Mouse (Mus musculus) kidney, embryonic 14.5 days (tissue): ENCODE measurements at regions not wholly inside any gene's neighbourhood (a gene's known extent, or its start where the extent isn't known, plus 50 kb on each side); places are given as distances from the start of the nearest gene placed in this dataset.

Experiments used
- ATAC-seq: fragments of 200-750 bp; cut with Nextera tagmentation; 2 replicates; pipeline ENCODE4 v1.8.0; 2017; ENCODE audit warnings: moderate number of reproducible peaks, mild to moderate bottlenecking, moderate TSS enrichment, moderate library complexity; ENCODE audit not compliant: low FRiP score, low TSS enrichment
- H3K27ac ChIP-seq: fragments of 300-500 bp; sonication (generic); 2 replicates; pipeline ENCODE4 v1.5.1; 2014; ENCODE audit warnings: low read depth, mild to moderate bottlenecking, low read length, moderate library complexity, mixed read lengths
- H3K27me3 ChIP-seq: fragments of 300-500 bp; sonication (generic); 2 replicates; pipeline ENCODE4 v1.6.1; 2014; ENCODE audit warnings: mild to moderate bottlenecking, low read length; ENCODE audit not compliant: control insufficient read depth, insufficient read depth
- H3K36me3 ChIP-seq: fragments of 300-500 bp; sonication (generic); 2 replicates; pipeline ENCODE4 v1.6.1; 2014; ENCODE audit warnings: low read length, mixed read lengths; ENCODE audit not compliant: control insufficient read depth, insufficient read depth
- H3K4me1 ChIP-seq: fragments of 300-500 bp; sonication (generic); 2 replicates; pipeline ENCODE4 v1.6.1; 2014; ENCODE audit warnings: low read length, mixed read lengths; ENCODE audit not compliant: control insufficient read depth, insufficient read depth
- H3K4me2 ChIP-seq: fragments of 300-500 bp; sonication (generic); replicated peaks from 2 replicates; pipeline ENCODE4 v1.6.1; 2014; ENCODE audit warnings: low read depth, mild to moderate bottlenecking, low read length
- H3K4me3 ChIP-seq: fragments of 300-500 bp; sonication (generic); 2 replicates; pipeline ENCODE4 v1.5.1; 2014; ENCODE audit warnings: mild to moderate bottlenecking, low read length
- H3K9ac ChIP-seq: fragments of 300-500 bp; sonication (generic); 2 replicates; pipeline ENCODE4 v1.6.1; 2014; ENCODE audit warnings: low read depth, mild to moderate bottlenecking, low read length, moderate library complexity
- H3K9me3 ChIP-seq: fragments of 300-500 bp; sonication (generic); 2 replicates; pipeline ENCODE4 v1.6.1; 2016; ENCODE audit warnings: low read length; ENCODE audit not compliant: control insufficient read depth
- WGBS: fragments of 180-500 bp; shearing (Covaris S2); extraction: QIAGEN DNeasy Blood & Tissue Kit; methylation state at CpG from one replicate; pipeline ENCODE4 v1.1.7; 2014; 5-methylcytosine and 5-hydroxymethylcytosine counted together

DNA sequence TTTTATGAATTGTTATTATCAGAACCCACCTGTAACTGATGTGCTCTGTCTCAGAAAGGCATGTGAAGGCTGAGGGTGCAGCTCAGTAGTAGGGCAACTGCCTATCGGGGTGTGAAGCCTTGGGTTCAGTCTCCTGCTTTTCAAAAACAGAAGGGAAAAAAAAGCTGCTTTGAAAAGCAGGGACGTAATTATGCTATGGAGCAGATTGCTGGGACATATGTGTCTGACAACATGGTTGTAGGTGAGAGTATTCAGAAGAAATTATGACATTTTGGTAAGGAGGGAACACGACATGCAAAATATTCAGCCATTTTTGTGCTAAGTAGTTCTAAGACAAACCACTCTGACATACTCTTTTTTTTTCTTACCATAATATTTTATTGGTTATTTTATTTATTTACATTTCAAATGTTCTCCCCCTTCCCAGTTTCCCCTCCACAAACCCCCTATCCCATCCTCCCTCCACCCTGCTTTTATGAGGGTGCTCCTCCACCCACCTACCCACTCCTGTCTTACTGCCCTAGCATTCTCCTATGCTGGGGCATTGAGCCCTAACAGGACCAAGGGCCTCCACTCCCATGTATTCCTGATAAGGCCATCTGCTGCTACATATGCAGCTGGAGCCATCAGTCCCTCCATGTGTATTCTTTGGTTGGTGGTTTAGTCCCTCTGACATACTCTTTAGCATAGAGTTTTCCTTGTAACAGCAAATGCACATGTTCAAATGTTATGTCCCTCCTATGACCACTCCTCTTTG lies 122.8 kb upstream of the Trpm3 start:
- H3K9ac ChIP-seq, result no peak overlapping the region
- WGBS, result 93% methylated on average over 3 of the region's 3 CpGs
- H3K4me2 ChIP-seq, result no peak overlapping the region
- H3K27me3 ChIP-seq, result no peaks in the 10 kb centered on the region
- no peaks in the 10 kb centered on the region for H3K36me3 ChIP-seq
- no peak for ATAC-seq
- no peak overlapping the region for H3K4me3 ChIP-seq
- no peaks in the 10 kb centered on the region for H3K4me1 ChIP-seq
- H3K9me3 ChIP-seq, result no peaks in the 10 kb centered on the region
- no peak overlapping the region for H3K27ac ChIP-seq

DNA sequence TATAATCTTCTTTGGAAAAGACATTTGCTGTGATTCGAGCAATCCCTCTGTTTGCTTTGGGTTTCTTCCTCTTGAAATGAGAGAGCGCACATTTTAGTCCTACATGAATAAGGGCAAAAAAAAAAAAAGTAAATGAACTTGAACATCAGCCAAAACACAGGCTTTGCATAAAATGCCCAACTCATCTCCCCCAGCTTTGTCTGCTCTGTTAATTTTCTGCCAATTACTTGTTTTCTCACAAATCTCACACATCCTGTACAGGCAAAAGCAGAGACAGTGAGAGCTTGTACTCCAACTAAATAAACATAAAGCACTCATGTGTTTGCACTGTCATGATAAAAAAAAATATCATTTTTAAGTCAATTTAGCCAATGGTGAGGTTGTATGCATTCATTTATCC lies 121.4 kb upstream of the Trpm3 start:
- Histone ChIP-seq H3K4me3 (no peak overlapping the region), H3K36me3 (no peaks in the 10 kb centered on the region), H3K4me2 (no peak overlapping the region), H3K9ac (no peak overlapping the region), H3K4me1 (no peaks in the 10 kb centered on the region), H3K27ac (no peak overlapping the region), H3K9me3 (no peaks in the 10 kb centered on the region), H3K27me3 (no peaks in the 10 kb centered on the region)
- no peak for ATAC-seq
- WGBS, result 81% methylated on average over 2 of the region's 2 CpGs

DNA sequence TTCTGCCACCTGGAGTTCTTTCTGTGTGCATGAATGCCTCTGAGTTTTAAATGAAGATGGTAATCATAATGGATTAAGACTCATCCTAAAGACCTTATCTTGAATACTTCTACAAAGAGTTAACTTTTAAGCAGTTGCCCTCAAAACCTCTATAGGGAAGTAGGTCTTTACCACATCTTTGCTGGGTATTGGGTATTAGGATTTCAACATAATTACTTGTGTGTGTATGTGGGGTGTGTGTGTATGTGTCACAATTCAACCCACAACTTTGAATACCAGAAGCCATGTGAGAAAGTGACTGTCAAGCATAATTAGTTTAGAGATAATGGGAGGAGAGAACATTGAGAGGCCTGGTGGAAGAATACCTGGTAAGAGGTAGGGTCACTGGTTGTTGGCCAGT lies 111.3 kb upstream of the Trpm3 start:
- Histone ChIP-seq H3K36me3 (no peaks in the 10 kb centered on the region), H3K4me3 (no peak overlapping the region), H3K27me3 (no peaks in the 10 kb centered on the region), H3K9ac (no peak overlapping the region), H3K27ac (no peak overlapping the region), H3K4me2 (no peak overlapping the region), H3K9me3 (no peaks in the 10 kb centered on the region), H3K4me1 (no peaks in the 10 kb centered on the region)
- ATAC-seq, result no peak

DNA sequence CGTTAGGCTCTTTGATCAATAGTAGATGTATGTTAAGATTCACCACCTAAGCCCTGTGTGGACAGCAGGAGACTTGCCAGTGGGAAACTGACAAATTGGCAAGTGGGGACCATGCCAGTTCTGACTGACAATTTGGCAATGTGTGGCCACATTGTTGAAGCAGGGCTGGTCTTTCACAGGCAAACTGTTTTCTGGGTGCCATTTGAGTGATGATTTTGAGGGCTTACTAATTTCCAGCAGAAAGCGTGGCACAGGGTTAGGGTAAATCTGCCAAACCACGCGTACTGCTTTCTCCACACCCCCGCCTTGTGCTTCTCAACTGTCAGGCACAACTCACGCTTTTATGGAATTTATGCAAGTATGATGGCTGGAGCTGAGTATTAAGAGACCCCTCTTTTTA lies 91.2 kb upstream of the Trpm3 start:
- no peaks in the 10 kb centered on the region for H3K36me3 ChIP-seq
- no peaks in the 10 kb centered on the region for H3K9me3 ChIP-seq
- H3K9ac ChIP-seq, result no peak overlapping the region
- no peak overlapping the region for H3K27ac ChIP-seq
- H3K4me1 ChIP-seq, result no peaks in the 10 kb centered on the region
- H3K27me3 ChIP-seq, result no peaks in the 10 kb centered on the region
- no peak overlapping the region for H3K4me2 ChIP-seq
- no peak for ATAC-seq
- WGBS, result 81% methylated on average over 6 of the region's 6 CpGs
- no peak overlapping the region for H3K4me3 ChIP-seq

DNA sequence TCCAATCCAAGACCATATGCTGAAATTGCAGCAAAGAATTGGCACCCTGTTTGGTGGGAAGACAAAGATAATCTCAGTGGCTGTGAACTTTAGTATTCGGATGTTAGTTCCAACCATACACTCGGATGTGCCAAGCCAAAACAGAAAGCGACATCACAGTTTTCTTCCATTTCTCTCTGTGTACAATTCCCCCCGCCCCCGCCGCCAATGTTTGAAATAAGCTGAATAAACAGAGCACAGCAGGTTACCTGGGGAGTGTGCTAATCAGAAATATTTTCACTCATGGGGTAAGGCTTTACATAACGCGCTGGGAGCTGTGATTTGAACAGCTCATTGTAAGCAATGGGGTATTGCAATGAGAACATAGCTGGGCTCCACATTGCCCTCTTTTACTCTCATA lies 72.5 kb upstream of the Trpm3 start:
- WGBS, result 92% methylated on average over 8 of the region's 8 CpGs
- H3K9me3 ChIP-seq, result no peaks in the 10 kb centered on the region
- no peak overlapping the region for H3K9ac ChIP-seq
- H3K4me2 ChIP-seq, result no peak overlapping the region
- H3K27me3 ChIP-seq, result no peaks in the 10 kb centered on the region
- no peak overlapping the region for H3K27ac ChIP-seq
- no peak for ATAC-seq
- H3K4me1 ChIP-seq, result no peaks in the 10 kb centered on the region
- H3K36me3 ChIP-seq, result no peaks in the 10 kb centered on the region
- H3K4me3 ChIP-seq, result no peak overlapping the region

DNA sequence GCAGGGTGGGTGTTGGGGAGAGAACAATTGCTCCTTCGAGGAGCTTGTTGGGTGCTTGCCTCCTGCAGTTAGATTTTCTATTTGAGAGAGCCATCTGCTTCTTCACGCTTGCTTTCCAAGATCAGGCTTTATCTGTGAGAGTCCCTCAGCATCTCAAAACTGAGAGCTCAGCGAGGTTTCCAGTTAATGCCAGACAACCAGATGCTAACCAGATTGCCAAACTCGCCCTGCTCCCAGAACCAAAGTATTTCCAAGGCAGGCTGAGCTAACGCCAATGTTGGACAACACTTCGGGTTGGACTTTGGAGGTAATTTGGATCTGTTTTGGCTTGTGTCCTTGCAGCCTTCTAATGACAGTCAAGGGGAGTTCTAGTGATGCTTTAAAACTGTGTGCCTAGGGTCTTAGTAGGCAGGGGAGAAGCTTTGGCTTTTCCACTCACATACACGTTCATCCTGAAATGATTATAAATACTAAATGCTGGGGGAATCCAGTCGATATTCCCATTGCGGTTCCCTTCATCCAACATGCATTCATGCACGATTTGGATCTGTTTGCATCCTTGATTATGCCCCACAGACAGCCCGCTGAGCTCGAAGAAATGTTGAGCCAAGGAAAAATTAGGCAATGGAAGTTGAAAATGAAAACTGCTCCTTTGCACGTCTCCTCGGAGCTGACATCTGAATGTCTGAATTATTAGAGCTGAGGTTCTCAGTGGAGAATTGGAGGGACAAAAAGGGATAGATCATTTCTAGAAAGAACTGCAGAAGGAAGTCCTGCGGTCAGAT lies 68.4 kb upstream of the Trpm3 start:
- Histone ChIP-seq H3K27me3 (no peaks in the 10 kb centered on the region), H3K27ac (no peak overlapping the region), H3K4me3 (no peak overlapping the region), H3K9me3 (no peaks in the 10 kb centered on the region), H3K36me3 (no peaks in the 10 kb centered on the region), H3K4me2 (no peak overlapping the region), H3K9ac (no peak overlapping the region), H3K4me1 (no peaks in the 10 kb centered on the region)
- no peak for ATAC-seq
- 86% methylated on average over 15 of the region's 15 CpGs for WGBS

DNA sequence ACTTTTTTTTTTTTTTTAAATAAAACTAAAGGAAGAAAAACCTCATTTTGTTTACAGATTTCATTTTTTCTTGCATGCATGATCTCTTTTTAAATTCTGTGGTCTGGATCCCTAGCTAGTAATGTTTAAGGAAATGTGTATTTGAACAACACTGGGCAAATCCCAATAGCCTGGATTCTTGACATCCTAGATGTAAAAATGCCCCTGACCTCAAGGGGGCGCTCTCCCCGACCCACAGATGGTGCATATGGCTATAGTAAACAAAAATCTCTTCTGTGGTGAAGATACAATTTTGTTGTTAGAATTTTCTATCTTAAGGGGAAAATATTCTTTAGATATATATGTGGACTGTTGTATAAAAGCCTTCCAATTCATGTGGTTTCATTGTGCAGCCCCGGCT lies 67.1 kb upstream of the Trpm3 start:
- no peak for ATAC-seq
- H3K9me3 ChIP-seq, result no peaks in the 10 kb centered on the region
- no peak overlapping the region for H3K27ac ChIP-seq
- 33% methylated on average over 3 of the region's 3 CpGs for WGBS
- no peak overlapping the region for H3K9ac ChIP-seq
- H3K4me3 ChIP-seq, result no peak overlapping the region
- H3K36me3 ChIP-seq, result no peaks in the 10 kb centered on the region
- no peaks in the 10 kb centered on the region for H3K4me1 ChIP-seq
- H3K4me2 ChIP-seq, result no peak overlapping the region
- no peaks in the 10 kb centered on the region for H3K27me3 ChIP-seq

DNA sequence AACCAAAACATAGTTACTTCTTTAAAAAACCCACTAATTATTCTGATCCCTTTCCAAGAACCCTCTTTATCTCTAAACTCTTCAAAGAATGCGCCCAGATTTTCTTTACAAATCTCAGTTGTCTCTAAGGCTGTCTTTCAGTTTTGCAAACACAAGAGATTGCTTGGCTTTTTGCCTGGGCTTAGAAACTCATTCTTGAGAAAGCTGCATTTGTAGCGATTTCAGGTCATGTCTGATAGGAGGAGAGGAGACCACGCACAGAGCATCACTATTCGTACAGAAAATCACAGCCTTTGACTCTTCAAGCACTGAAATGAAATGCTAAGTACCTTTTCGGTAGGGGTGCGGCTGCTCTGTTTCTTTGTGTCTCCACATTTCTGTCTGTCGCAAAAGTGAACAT lies 64.8 kb upstream of the Trpm3 start:
- WGBS, result 88% methylated on average over 7 of the region's 7 CpGs
- no peak for ATAC-seq
- no peak overlapping the region for H3K9ac ChIP-seq

DNA sequence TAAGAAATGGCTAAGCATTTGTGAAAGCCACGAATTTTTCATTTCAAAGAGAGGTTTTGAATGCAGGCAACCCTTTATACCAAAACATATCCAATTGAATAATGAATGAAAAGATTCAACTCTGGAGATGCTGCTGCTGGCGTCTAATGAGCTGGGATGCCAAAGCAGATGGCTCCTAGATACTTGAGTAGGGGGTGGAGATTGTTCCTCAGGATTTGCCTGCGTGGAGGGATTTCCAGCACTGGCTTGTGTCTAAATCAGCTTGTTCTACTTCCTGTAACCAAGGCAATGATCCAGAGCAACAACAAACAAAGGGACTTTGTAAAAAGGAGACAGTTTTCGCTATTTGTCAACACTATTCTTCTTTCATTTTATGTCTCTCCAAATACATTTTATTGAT lies 57.4 kb upstream of the Trpm3 start:
- ATAC-seq, result no peak
- H3K9me3 ChIP-seq, result no peaks in the 10 kb centered on the region
- H3K4me1 ChIP-seq, result no peaks in the 10 kb centered on the region
- no peaks in the 10 kb centered on the region for H3K36me3 ChIP-seq
- WGBS, result 58% methylated on average over 4 of the region's 4 CpGs
- H3K27ac ChIP-seq, result no peak overlapping the region
- H3K4me2 ChIP-seq, result no peak overlapping the region
- no peaks in the 10 kb centered on the region for H3K27me3 ChIP-seq
- no peak overlapping the region for H3K9ac ChIP-seq
- H3K4me3 ChIP-seq, result no peak overlapping the region

More for the DNA sequence above, 64.8 kb upstream of the Trpm3 start:
- no peak overlapping the region for H3K4me3 ChIP-seq
- no peaks in the 10 kb centered on the region for H3K36me3 ChIP-seq
- no peaks in the 10 kb centered on the region for H3K27me3 ChIP-seq
- H3K27ac ChIP-seq, result no peak overlapping the region
- no peaks in the 10 kb centered on the region for H3K4me1 ChIP-seq
- H3K9me3 ChIP-seq, result no peaks in the 10 kb centered on the region
- H3K4me2 ChIP-seq, result no peak overlapping the region
